Mouse (Mus musculus): ENCODE data around the gene S100a7a.

S100a7a gene

DNA sequence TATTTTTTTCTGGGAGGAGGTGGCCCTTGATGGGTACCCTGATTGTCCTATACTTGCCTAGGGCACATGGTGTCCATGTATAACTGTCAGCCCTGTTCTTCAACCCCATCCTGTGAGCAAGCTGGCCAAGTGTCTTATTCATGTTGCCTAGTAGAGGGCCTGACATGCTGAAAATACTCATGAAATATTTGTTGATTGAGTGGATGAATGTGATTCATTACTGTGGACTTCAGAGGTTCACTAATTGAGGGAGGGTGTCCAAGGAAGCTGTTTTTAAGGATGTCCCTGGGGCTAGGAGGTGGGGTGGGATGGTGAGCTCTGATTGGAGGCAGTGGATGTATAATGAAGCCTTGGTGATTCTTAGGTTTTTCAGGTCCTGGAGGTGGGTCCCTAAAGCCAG lies at the start of gene S100a7a:
TSS of gene S100a7a (plus strand) at position 301 of the 400 bp plus-strand sequence.
- no peak for DNase-seq (ENCODE audit: low read depth, low spot score)

DNA sequence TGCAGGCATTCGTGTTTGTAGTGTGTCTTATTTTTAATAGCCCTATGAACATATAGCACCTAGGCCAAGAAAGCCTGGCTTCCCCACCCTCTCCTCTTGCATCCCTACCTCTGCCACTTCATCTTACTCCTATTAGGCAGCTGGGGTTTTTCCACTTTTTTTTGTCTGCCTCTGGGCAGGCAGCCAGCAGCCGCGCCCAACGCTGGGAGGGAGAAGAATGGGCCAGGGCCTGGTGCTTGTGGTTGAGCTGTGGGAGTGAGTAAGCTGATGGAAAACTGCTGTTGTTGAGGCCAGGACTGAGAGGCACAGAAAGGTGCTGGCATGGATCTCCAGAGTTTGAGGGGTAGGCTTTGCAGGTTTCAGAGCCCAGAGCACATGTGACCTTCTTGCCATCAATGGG lies 49.4 kb upstream of the S100a7a start:
- peak; percentile 84 for DNase-seq (ENCODE audit: low read depth, low spot score)

- DNase-seq (ENCODE audit: low read depth, low spot score), result no peak
Observed at GRCm38 (mm10) chr3:90605049-90605448, 48.8 kb upstream of the S100a7a start.

GRCm38 (mm10) chr3:90605736-90606135 lies 48.1 kb upstream of the S100a7a start:
- DNase-seq (ENCODE audit: low read depth, low spot score), result no peak

GRCm38 (mm10) chr3:90606185-90606584 lies 47.6 kb upstream of the S100a7a start:
- DNase-seq (ENCODE audit: low read depth, low spot score), result peak; percentile 79

DNA sequence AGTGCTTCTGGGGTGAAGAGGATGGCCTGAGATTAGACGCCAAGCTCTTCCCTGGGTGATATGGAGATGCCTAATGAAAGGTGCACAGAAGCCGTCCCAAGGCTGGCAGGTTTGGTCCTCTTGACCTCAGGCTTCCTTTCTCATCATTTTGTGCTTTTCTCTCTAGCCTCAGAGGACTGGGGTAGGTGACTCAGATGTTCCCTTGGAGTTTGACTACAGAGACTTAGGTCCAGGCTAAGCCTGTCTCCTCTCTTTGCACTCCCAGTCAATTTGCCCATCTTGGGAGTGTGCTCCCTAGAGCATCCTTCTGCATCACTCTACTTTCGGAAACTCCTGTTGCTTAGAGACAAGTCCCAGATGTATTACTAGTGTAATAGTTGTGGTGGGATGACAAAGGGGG lies 46.5 kb upstream of the S100a7a start:
- no peak for DNase-seq (ENCODE audit: low read depth, low spot score)

GRCm38 (mm10) chr3:90608223-90608622 lies 45.6 kb upstream of the S100a7a start, which contains the start of gene S100a5:
Gene S100a5 (plus strand): TSS chr3:90608523.
- no peak for DNase-seq (ENCODE audit: low read depth, low spot score)

DNA sequence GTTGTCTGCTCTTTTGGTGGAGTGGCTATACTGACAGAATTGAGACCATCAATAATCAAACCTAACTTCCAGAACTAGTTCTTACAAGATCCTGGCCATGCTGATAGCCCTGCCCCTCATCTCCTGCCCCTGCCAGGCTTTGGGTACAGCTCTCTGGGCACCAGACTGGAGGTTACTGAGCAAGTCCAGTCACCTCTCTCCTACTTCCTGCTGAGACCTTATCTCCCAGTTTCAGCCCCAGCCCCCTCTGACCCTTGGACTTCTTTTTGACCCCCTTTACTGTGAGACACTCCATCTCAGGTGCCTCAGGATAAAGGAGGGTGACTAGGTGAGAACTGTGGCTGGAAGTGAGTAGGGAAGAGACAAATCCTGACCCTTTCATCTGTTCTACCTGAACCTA lies 44.7 kb upstream of the S100a7a start:
- no peak for DNase-seq (ENCODE audit: low read depth, low spot score)

- no peak for DNase-seq (ENCODE audit: low read depth, low spot score)
Observed at GRCm38 (mm10) chr3:90611494-90611893, 42.3 kb upstream of the S100a7a start.

DNA sequence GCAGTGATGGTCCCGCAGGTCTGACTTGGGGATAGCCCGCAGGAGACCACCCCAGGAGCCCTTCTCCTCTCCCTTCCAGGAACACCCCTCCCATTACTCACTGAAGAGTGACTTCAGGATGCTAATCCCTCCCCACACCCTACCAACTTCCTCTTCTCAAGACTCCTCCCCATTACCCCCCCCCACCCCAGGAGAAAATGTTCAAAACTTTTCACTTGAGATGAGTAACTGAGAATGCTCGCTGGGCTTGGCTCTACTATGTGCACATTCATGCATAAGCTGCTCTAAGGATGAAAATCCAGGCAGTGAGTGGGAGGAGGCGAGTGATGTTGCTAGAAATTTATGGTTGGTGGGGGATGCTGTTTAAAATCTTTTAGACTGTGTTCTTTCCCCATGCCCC lies 41.8 kb upstream of the S100a7a start:
- peak; percentile 59 for DNase-seq (ENCODE audit: low read depth, low spot score)

DNA sequence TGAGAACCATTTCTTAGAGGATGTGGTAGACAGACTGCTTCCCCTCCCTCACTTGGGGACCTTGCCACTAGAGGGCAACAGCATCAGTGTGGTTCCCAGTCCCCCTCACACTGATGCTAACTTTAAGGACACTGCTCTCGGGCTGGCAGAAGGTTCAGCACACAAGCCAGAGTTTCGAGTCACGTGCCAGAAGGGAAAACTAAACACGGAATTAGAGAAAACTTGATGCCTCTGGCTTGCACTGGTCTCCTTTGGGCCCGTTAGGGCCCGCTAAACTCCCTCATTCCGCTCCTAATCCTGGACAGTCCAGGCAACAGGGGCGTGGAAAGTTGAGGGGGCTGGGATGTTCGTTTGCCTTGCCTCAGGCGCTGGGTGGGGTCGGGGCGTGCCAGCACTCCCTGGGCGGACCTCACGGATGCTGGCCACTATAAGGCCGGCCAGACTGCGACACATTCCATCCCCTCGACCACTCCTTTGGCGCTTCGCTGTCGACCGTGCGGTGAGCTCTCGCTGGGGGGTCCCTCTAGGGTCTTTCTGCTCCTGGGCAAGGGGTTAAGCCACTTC lies 41.0 kb upstream of the S100a7a start, which contains the start of gene S100a6:
TSS of gene S100a6 (plus strand) at position 155 of the 564 bp plus-strand sequence.
- peak; percentile 86 for DNase-seq (ENCODE audit: low read depth, low spot score)

DNA sequence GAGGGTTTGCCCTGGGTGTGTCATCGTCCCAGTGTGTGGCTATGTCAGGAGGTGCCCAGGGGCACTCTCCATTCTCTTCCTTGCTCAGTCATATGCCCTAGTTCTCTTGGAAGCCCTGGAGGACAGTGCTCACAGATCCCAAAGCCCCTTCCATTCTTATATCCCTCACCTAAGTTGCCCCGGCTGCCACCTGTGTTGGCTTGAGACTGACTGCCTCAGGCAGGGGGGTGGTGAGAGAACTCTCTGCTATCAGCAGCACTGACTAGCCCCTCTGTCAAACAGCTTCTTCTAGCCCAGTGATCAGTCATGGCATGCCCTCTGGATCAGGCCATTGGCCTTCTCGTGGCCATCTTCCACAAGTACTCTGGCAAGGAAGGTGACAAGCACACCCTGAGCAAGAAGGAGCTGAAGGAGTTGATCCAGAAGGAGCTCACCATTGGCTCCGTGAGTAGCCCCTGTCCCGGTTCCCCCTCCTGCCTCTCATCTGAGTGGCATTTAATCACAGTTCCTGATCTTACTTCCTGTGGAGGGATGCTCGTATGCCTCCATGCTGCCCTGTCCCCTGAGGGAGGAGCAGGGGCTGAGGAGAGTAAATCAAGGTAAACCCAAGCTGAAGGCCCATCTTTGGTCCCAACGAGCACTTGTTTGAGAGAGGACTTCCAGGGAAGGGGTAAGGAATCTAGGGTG lies 40.2 kb upstream of the S100a7a start:
- DNase-seq (ENCODE audit: low read depth, low spot score), result no peak

DNA sequence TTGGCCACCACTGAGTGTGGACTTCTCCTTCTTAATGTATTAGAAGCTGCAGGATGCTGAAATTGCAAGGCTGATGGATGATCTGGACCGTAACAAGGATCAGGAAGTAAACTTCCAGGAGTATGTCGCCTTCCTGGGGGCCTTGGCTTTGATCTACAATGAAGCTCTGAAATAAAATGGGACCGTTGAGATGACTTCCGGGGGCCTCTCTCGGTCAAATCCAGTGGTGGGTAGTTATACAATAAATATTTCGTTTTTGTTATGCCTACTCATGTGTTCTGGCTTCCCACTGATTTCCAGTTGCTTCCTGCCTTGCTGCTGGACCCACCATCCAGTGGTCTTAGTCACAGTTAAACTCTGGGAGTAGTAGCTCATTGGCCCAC lies 39.7 kb upstream of the S100a7a start:
- no peak for DNase-seq (ENCODE audit: low read depth, low spot score)

GRCm38 (mm10) chr3:90614611-90615251 lies 39.1 kb upstream of the S100a7a start:
- no peak for DNase-seq (ENCODE audit: low read depth, low spot score)

GRCm38 (mm10) chr3:90615415-90615814 lies 38.4 kb upstream of the S100a7a start:
- DNase-seq (ENCODE audit: low read depth, low spot score), result peak; percentile 70

- no peak for DNase-seq (ENCODE audit: low read depth, low spot score)
Observed at GRCm38 (mm10) chr3:90615911-90616310, 37.9 kb upstream of the S100a7a start.

DNA sequence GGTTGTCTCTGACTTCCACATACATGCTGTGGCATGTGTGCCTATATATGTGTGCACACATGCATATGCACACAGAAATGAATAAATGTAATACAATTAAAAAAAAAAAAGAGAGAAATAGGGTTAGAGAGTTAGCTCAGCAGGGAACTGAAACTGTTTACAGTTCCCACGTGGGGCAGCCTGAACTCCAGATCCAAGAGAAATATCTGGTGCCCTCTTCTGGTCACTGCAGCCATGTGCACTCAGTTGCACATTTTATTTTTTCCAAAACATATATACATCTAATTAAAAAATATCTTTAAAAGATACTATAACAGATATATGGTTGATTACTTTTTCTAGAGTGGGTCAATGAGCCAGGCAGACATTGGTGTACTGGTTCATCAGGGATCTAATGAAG lies 36.2 kb upstream of the S100a7a start:
- DNase-seq (ENCODE audit: low read depth, low spot score), result no peak

DNA sequence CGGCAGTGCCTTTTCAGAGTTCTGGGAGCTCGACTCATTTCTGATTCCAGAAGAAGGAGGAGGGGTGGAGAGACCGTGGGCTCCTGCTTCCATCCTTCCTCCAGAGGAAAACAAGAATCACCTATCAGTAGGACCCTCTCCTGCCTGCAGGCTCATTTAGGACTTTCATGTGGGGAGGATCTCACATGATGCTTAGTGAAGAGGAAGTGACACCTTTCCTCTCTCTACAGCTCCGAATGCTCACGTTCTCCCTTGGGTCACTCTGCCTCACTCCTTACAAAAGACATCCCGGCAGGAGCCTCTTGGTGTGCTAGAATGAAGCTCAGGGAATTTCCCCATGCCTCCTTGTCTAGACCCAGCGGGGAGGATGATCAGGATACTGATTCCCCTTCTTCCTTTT lies 32.3 kb upstream of the S100a7a start:
- no peak for DNase-seq (ENCODE audit: low read depth, low spot score)

GRCm38 (mm10) chr3:90623435-90624071 lies 30.3 kb upstream of the S100a7a start:
- no peak for DNase-seq (ENCODE audit: low read depth, low spot score)

DNA sequence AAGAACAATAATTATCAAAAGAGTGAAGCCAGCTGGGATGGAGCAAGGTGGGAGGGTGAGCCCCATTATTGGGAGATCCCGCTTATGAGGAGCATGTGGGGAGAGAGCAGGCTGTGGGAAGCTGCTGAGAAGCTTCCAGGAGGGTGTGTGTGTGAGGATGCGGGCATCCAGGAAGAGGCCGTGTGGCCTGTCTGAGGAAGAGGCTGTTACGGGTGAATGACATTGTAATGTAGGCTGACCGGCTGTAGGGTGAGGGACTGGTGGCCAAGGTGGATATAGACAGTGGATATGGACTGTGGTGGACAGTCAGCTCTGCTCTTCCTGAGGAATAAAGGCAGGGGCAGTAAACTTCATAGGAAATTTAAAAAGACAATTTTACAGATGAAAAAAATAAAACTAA lies 28.3 kb upstream of the S100a7a start:
- DNase-seq (ENCODE audit: low read depth, low spot score), result no peak

DNA sequence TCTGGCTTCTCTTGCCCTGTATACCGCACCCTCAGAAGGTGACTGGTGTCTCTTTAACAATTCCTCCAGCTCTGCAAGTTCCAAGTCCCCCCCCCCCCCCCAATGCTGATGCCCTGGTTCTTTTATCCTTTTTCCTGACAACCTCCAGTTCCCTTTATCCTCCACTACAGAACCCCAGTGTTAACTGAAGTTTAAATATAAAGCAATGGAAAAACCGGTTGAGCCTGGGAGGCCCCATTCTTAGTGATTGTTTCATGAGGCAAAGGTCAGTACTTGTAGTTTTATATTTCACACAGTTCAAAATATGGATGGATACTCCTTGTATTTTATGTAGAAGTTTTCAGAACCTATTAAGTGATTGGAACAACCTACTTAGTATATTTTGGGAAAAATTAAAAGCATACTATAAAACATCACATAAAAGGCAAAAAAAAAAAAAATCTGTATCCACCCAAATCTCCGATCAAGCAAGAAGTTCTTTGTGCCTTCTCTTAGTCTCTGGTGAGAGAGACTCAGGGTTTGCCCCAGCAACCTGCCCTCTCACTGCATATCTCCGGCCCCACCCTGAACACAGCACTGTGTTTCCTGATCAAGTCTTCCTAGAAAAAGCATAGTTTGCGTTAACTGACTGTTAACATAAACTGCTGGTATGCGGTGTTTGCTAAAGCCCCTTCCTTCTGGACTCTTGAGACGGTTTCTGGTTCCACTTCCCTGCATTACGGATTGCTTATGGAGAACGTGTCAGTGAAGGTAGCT lies 27.4 kb upstream of the S100a7a start:
- DNase-seq (ENCODE audit: low read depth, low spot score), result no peak

- no peak for DNase-seq (ENCODE audit: low read depth, low spot score)
Observed at GRCm38 (mm10) chr3:90627366-90627765, 26.5 kb upstream of the S100a7a start.

All from skeletal muscle tissue, adult 2 months (tissue).